Mouse (Mus musculus) ES-CJ7 (cell line): ENCODE measurements around the gene Usp3.

Experiments
- DNase-seq: peaks from one replicate; pipeline ENCODE4 v3.0.0; 2011; ENCODE audit warnings: low read depth, low spot score

The Usp3 gene

GRCm38 (mm10) chr9:66510944-66511343 is 82.0 kb downstream of the Usp3 start:
- DNase-seq, result peak; percentile 57

- no peak for DNase-seq
Measured at GRCm38 (mm10) chr9:66510351-66510841, 82.5 kb downstream of the Usp3 start.

- DNase-seq, result no peak
Measured at GRCm38 (mm10) chr9:66508890-66509399, 84.0 kb downstream of the Usp3 start.

- DNase-seq, result no peak
Measured at GRCm38 (mm10) chr9:66507684-66508083, 85.3 kb downstream of the Usp3 start.

- DNase-seq, result no peak
Measured at GRCm38 (mm10) chr9:66506424-66506823, 86.5 kb downstream of the Usp3 start.

- DNase-seq, result no peak
Measured at GRCm38 (mm10) chr9:66506011-66506410, 86.9 kb downstream of the Usp3 start.

- no peak for DNase-seq
Measured at GRCm38 (mm10) chr9:66505141-66505917, 87.6 kb downstream of the Usp3 start.

- no peak for DNase-seq
Measured at GRCm38 (mm10) chr9:66504518-66504917, 88.4 kb downstream of the Usp3 start.

- DNase-seq, result peak; percentile 27
Measured at GRCm38 (mm10) chr9:66503879-66504411, 89.0 kb downstream of the Usp3 start.

- DNase-seq, result no peak
Measured at GRCm38 (mm10) chr9:66501248-66501647, 91.7 kb downstream of the Usp3 start.

GRCm38 (mm10) chr9:66493992-66494391 is 99.0 kb downstream of the Usp3 start:
- DNase-seq, result no peak

GRCm38 (mm10) chr9:66492361-66492760 is 100.6 kb downstream of the Usp3 start:
- no peak for DNase-seq

- DNase-seq, result no peak
Measured at GRCm38 (mm10) chr9:66488786-66489185, 104.2 kb downstream of the Usp3 start.

- no peak for DNase-seq
Measured at GRCm38 (mm10) chr9:66483429-66483828, 109.5 kb downstream of the Usp3 start.

- DNase-seq, result no peak
Measured at GRCm38 (mm10) chr9:66477785-66478184, 115.2 kb downstream of the Usp3 start.

GRCm38 (mm10) chr9:66465087-66465486 is 127.9 kb downstream of the Usp3 start:
- peak; percentile 52 for DNase-seq
